Mouse (Mus musculus): ENCODE measurements around the gene Arhgef11. TPM values are rescaled to one million over a fixed set of nuclear protein-coding genes. Genes with fewer than 3 reads are reported as not detected.

Gene Arhgef11
- polyA plus RNA-seq, 1 experiment from 2014 or later, result 17.5 TPM

DNA sequence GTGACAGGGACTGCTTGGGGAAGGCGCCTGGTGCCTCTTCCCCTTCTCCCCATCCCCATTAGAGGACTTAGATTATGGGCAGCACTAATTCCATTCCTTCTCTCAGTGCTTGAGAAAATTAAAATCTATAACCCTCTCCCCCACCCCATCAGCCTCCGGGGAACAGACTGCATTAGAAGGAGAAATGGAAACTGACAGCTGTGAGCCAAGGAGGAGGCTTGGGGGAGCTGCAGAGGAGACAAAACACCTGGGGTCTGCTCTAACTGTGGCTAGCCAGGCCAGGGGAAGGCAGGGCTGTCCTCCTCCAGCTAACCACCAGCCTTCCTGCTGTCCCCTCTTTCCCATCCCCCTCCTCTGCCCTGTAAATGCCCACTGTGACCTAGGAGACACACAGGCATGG lies 161.7 kb downstream of the Arhgef11 start:
- Histone ChIP-seq H3K4me2 (replicated peaks; ENCODE audit: low read depth, low read length) (no peak overlapping the region), H3K4me1 (ENCODE audit: control insufficient read depth, insufficient read depth, low read length) (peaks cover 3% of the 10 kb centered on the region), H3K9me3 (ENCODE audit: control insufficient read depth, low read depth, low read length) (no peaks in the 10 kb centered on the region), H3K27me3 (ENCODE audit: control insufficient read depth, insufficient read depth, low read length) (no peaks in the 10 kb centered on the region), H3K9ac (replicated peaks; ENCODE audit: low read depth, low read length) (no peak overlapping the region), H3K36me3 (ENCODE audit: control insufficient read depth, insufficient read depth, low read length) (no peaks in the 10 kb centered on the region), H3K4me3 (ENCODE audit: low read depth, low read length) (no peak overlapping the region), H3K27ac (ENCODE audit: low read length) (no peak overlapping the region)
- ATAC-seq (ENCODE audit: insufficient number of reproducible peaks, insufficient read depth, low FRiP score, low read depth), result no peak
- WGBS, result 34% methylated on average over 2 of the region's 2 CpGs

DNA sequence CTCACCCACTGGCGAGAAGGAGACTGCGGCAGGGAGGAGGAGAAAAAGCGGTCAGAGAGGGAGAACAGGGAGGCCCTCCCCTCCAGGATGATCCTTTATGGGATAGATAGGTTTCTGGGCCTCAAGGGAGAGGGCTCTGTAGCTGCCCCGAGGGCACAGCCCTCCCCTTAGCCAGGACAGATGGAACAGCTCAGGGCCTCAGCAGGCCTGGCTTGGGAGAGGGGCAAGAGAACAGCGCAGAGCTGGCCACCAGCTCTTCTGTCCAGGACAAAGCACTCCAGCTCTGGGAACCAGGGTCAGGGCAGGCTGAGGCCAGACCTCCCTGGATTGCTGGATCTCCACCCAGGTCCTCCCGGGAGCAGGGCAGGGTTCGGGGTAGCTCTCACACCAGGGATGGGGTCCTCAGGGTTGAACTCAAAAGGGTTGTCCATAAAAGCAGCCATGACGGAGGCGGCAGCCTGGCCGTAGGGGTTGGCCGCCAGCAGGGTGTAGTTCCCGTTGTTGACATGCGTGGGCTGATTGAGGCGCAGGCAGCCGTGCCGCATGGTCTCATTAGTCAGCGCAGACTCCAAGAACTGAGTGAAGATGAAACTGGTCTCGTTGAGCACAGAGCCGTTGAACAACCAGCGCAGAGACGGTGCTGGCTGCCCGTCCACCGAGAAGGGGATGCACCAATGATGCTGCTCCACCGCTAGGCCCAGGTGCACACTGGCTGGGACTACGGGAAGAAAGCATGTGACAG lies 166.1 kb downstream of the Arhgef11 start:
- no peaks in the 10 kb centered on the region for H3K27me3 ChIP-seq (ENCODE audit: control insufficient read depth, insufficient read depth, low read length)
- H3K9me3 ChIP-seq (ENCODE audit: control insufficient read depth, low read depth, low read length), result no peaks in the 10 kb centered on the region
- no peak overlapping the region for H3K4me2 ChIP-seq (replicated peaks; ENCODE audit: low read depth, low read length)
- WGBS, result 81% methylated on average over 25 of the region's 25 CpGs
- H3K4me3 ChIP-seq (ENCODE audit: low read depth, low read length), result no peak overlapping the region
- no peak overlapping the region for H3K27ac ChIP-seq (ENCODE audit: low read length)
- H3K4me1 ChIP-seq (ENCODE audit: control insufficient read depth, insufficient read depth, low read length), result peaks cover 13% of the 10 kb centered on the region
- no peaks in the 10 kb centered on the region for H3K36me3 ChIP-seq (ENCODE audit: control insufficient read depth, insufficient read depth, low read length)
- no peak overlapping the region for H3K9ac ChIP-seq (replicated peaks; ENCODE audit: low read depth, low read length)
- no peak for ATAC-seq (ENCODE audit: insufficient number of reproducible peaks, insufficient read depth, low FRiP score, low read depth)

GRCm38 (mm10) chr3:87785156-87785555 lies 167.8 kb downstream of the Arhgef11 start:
- no peak for ATAC-seq (ENCODE audit: insufficient number of reproducible peaks, insufficient read depth, low FRiP score, low read depth)
- Histone ChIP-seq H3K4me1 (ENCODE audit: control insufficient read depth, insufficient read depth, low read length) (peaks cover 21% of the 10 kb centered on the region), H3K4me2 (replicated peaks; ENCODE audit: low read depth, low read length) (no peak overlapping the region), H3K36me3 (ENCODE audit: control insufficient read depth, insufficient read depth, low read length) (no peaks in the 10 kb centered on the region), H3K9me3 (ENCODE audit: control insufficient read depth, low read depth, low read length) (no peaks in the 10 kb centered on the region), H3K4me3 (ENCODE audit: low read depth, low read length) (no peak overlapping the region), H3K9ac (replicated peaks; ENCODE audit: low read depth, low read length) (no peak overlapping the region), H3K27ac (ENCODE audit: low read length) (no peak overlapping the region), H3K27me3 (ENCODE audit: control insufficient read depth, insufficient read depth, low read length) (no peaks in the 10 kb centered on the region)
- WGBS, result 49% methylated on average over 5 of the region's 5 CpGs

GRCm38 (mm10) chr3:87785626-87786214 lies 168.4 kb downstream of the Arhgef11 start:
- Histone ChIP-seq H3K9ac (replicated peaks; ENCODE audit: low read depth, low read length) (no peak overlapping the region), H3K4me1 (ENCODE audit: control insufficient read depth, insufficient read depth, low read length) (peaks cover 21% of the 10 kb centered on the region), H3K4me3 (ENCODE audit: low read depth, low read length) (no peak overlapping the region), H3K4me2 (replicated peaks; ENCODE audit: low read depth, low read length) (no peak overlapping the region), H3K27me3 (ENCODE audit: control insufficient read depth, insufficient read depth, low read length) (no peaks in the 10 kb centered on the region), H3K27ac (ENCODE audit: low read length) (0 out of 2 replicates have a peak overlapping the region, but pooled peaks have one; percentile 21), H3K36me3 (ENCODE audit: control insufficient read depth, insufficient read depth, low read length) (no peaks in the 10 kb centered on the region), H3K9me3 (ENCODE audit: control insufficient read depth, low read depth, low read length) (no peaks in the 10 kb centered on the region)
- no peak for ATAC-seq (ENCODE audit: insufficient number of reproducible peaks, insufficient read depth, low FRiP score, low read depth)
- WGBS, result 29% methylated on average over 6 of the region's 6 CpGs

Small RNAs within 50 kb of the gene (microRNA-seq; reads per million reads assigned to microRNA genes)
- not detected for gene Gm24109

Other genes with a start within 250 kb of the Arhgef11 start
- gene Fcrl1, start 241.2 kb upstream of the Arhgef11 start, polyA plus RNA-seq (2014; fragmentation: Nextera tagmentation; extraction: Ambion mirVana), result 0.20 and 0.54 TPM in 2 replicates
- gene Fcrl5, start 181.8 kb upstream of the Arhgef11 start, polyA plus RNA-seq (2014; fragmentation: Nextera tagmentation; extraction: Ambion mirVana), result not detected in 2 replicates
- gene Etv3, start 92.2 kb upstream of the Arhgef11 start, polyA plus RNA-seq (2014; fragmentation: Nextera tagmentation; extraction: Ambion mirVana), result 10.7 and 10.8 TPM in 2 replicates
- gene Lrrc71, start 131.1 kb downstream of the Arhgef11 start, polyA plus RNA-seq (2014; fragmentation: Nextera tagmentation; extraction: Ambion mirVana), result 0.69 and 1.2 TPM in 2 replicates
- 0.88 and 0.97 TPM in 2 replicates for gene Ntrk1, start 177.6 kb downstream of the Arhgef11 start, polyA plus RNA-seq (2014; fragmentation: Nextera tagmentation; extraction: Ambion mirVana)
- gene Insrr, start 179.4 kb downstream of the Arhgef11 start, polyA plus RNA-seq (2014; fragmentation: Nextera tagmentation; extraction: Ambion mirVana), result 0.20 and 0.55 TPM in 2 replicates
- 25.4 and 28.3 TPM in 2 replicates for gene Pear1, start 206.7 kb downstream of the Arhgef11 start, polyA plus RNA-seq (2014; fragmentation: Nextera tagmentation; extraction: Ambion mirVana)
- gene Sh2d2a, start 229.2 kb downstream of the Arhgef11 start, polyA plus RNA-seq (2014; fragmentation: Nextera tagmentation; extraction: Ambion mirVana), result 0.17 TPM in 1 of 2 replicates, not detected in the other